Mouse (Mus musculus): Measurements from ENCODE around the gene Alad. TPM values are rescaled to one million over a fixed set of nuclear protein-coding genes. Genes with fewer than 3 reads are reported as not detected.

Alad gene
- polyA plus RNA-seq, 1 experiment from 2014 or later: 76.7 TPM

DNA sequence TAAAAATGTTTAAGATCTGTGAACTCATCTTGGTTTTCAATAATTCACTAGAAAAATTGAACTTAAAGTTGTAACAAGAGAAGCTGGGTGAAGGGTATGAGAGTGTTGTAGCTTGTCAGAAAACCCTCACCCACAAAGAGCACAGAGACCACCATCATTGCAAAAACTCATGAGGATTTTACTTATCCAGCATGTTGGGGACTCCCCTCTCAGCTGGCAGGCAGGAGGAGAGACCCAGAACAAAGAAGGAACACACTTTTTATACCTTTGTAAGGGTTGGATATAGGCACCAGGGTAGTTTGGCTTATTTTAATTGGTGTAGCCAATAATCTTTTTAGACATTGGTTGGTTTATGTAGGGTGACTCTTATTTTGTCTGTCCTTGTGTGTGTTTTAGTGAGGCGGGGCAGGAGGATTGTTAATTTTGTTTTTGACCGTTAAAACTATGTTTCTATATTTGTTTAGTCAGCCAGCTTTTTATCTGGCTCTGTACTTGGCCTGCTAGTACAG lies 1.2 kb upstream of the Alad start:
- no peak for ATAC-seq
- Histone ChIP-seq H3K27ac (ENCODE audit: low read length) (no peak overlapping the region), H3K4me3 (ENCODE audit: low read depth, low read length) (no peak overlapping the region), H3K4me1 (ENCODE audit: control insufficient read depth, insufficient read depth, low read length) (peaks cover 25% of the 10 kb centered on the region), H3K4me2 (ENCODE audit: low read length) (no peak overlapping the region), H3K9ac (ENCODE audit: low read depth, low read length) (no peak overlapping the region), H3K36me3 (ENCODE audit: control insufficient read depth, insufficient read depth, low read length) (no peaks in the 10 kb centered on the region), H3K9me3 (replicated peaks; ENCODE audit: control insufficient read depth, low read length, poor library complexity, severe bottlenecking) (no peaks in the 10 kb centered on the region), H3K27me3 (ENCODE audit: control insufficient read depth, insufficient read depth, low read depth, low read length) (no peaks in the 10 kb centered on the region)
- WGBS: 96% methylated on average over 2 of the region's 2 CpGs

DNA sequence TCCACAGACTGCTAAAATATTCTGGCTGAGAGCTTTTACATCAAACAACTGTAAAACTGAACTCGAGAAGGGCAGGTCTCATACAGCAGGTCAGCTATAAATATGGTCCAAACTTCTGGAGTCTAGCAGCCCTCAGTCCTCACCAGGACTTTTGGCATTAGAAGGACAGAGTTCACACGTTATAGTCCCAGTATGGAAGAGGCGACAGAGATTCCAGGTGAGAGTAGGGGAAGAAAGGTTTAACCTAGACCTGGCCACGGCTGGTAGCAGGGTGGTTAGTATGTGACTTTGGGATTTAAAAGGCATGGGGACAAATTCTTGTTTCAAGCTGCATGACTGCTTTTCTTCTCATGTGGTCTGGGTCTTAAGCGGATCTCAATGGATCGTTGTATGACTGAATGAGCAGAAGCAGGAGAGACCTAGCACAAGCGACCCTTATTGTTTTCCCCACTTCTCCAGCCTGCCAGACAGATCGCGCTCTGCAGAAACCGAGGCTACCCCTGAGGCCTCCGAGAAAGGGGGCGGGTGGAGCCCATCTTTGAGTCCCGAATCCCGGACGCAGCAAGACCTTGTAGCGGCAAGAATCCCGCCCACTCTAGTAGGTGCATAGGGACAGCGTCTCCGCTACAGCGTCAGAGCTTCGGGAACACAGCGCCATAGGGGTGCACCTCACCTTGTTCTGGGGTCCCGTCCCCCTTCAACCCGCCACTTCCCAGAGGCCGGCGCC lies 433 bp downstream of the Alad start:
- no peaks in the 10 kb centered on the region for H3K9me3 ChIP-seq (replicated peaks; ENCODE audit: control insufficient read depth, low read length, poor library complexity, severe bottlenecking)
- H3K4me3 ChIP-seq (ENCODE audit: low read depth, low read length): peak overlapping the region; percentile 85
- H3K9ac ChIP-seq (ENCODE audit: low read depth, low read length): peak overlapping the region; percentile 84
- peak; percentile 72 for ATAC-seq
- H3K4me2 ChIP-seq (ENCODE audit: low read length): peak overlapping the region; percentile 63
- no peaks in the 10 kb centered on the region for H3K36me3 ChIP-seq (ENCODE audit: control insufficient read depth, insufficient read depth, low read length)
- H3K4me1 ChIP-seq (ENCODE audit: control insufficient read depth, insufficient read depth, low read length): peaks cover 23% of the 10 kb centered on the region
- WGBS: under 1% methylated on average over 26 of the region's 26 CpGs
- H3K27ac ChIP-seq (ENCODE audit: low read length): peak overlapping the region; percentile 82
- no peaks in the 10 kb centered on the region for H3K27me3 ChIP-seq (ENCODE audit: control insufficient read depth, insufficient read depth, low read depth, low read length)

DNA sequence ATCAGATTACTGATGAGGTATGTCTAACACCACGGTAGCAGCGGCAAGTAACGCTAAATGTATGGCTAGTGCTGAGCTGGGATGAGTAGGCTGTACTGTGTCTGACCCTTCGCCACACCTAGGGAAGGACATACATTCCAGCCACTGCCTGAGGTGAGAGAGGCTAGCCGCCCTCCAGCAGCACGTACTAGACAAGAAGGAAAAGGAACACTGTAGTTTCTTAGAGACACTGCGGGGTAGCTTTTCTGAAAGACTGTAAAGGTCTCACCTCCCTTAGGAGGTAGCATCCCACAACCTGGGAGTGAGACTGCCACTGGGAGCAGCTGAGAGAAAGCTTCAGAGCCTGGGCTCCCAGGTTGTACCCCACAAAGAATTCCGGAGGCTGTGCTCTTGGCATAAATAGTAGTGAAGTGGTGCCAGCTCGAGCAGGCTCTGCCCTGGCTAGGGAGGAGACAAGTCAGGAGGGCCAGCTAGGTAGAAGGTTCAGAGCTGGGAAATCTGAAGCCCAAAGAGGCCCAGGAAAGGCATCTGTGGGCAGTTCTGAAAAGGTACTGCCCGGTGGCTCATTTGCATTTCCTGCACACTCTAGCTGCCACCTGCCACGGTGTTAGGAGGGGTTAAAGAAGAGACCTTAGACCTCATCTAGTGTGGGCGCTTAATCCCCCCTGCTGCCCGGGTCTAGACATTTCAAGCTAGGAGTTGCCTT lies 1.1 kb downstream of the Alad start:
- H3K27ac ChIP-seq (ENCODE audit: low read length): 0 out of 2 replicates have a peak overlapping the region, but pooled peaks have one; percentile 40
- ATAC-seq: peak; percentile 5

DNA sequence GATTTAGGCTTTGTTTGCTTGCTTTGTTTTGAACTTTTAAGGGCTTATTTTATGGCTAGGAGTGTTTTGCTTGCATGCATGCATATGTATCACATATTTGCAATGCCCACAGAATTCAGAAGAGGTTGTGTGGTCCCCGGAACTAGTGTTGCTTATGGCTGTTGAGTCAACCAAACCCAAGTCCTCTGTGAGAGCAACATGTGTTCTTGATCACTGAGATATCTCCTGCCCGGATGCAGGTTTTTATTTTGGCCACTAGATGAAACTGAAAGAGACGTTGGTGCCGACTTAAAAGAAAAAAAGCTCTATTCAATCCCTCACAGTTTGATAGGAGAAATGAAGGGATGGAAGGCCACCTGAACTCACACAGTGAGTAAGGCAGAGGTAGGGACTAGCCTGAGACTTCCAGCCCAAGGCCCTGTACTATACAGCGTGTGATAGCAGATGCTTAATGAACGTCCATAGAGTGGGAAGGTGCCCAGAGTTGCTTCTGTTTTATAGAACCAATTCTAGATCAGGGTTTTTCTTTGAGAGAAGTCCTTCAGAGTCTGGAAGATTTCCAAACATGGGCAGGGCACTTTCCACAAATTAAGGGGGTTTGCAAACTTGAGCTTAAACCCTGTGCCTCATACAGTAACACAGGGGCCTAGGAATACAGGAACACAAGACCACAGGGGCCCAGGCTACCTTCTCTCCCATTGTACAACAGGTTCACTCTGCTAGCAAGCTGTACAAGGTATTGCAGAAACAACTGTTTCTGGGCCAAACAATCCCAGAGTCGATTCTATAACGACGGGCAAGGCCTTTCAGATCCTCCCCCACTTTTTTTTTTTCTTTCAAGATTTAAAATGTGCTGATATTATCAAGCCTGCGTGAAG lies 1.9 kb downstream of the Alad start:
- Histone ChIP-seq H3K9me3 (replicated peaks; ENCODE audit: control insufficient read depth, low read length, poor library complexity, severe bottlenecking) (no peaks in the 10 kb centered on the region), H3K4me3 (ENCODE audit: low read depth, low read length) (no peak overlapping the region), H3K36me3 (ENCODE audit: control insufficient read depth, insufficient read depth, low read length) (peaks cover 5% of the 10 kb centered on the region), H3K27me3 (ENCODE audit: control insufficient read depth, insufficient read depth, low read depth, low read length) (no peaks in the 10 kb centered on the region), H3K9ac (ENCODE audit: low read depth, low read length) (no peak overlapping the region), H3K4me2 (ENCODE audit: low read length) (no peak overlapping the region), H3K27ac (ENCODE audit: low read length) (no peak overlapping the region), H3K4me1 (ENCODE audit: control insufficient read depth, insufficient read depth, low read length) (peaks cover 18% of the 10 kb centered on the region)
- no peak for ATAC-seq
- WGBS: 87% methylated on average over 10 of the region's 10 CpGs

More for the DNA sequence above, 1.1 kb downstream of the Alad start:
- Histone ChIP-seq H3K4me1 (ENCODE audit: control insufficient read depth, insufficient read depth, low read length) (peaks cover 18% of the 10 kb centered on the region), H3K36me3 (ENCODE audit: control insufficient read depth, insufficient read depth, low read length) (no peaks in the 10 kb centered on the region), H3K27me3 (ENCODE audit: control insufficient read depth, insufficient read depth, low read depth, low read length) (no peaks in the 10 kb centered on the region), H3K9me3 (replicated peaks; ENCODE audit: control insufficient read depth, low read length, poor library complexity, severe bottlenecking) (no peaks in the 10 kb centered on the region), H3K9ac (ENCODE audit: low read depth, low read length) (peak overlapping the region; percentile 84; the same call in 1 of the 2 replicates), H3K4me2 (ENCODE audit: low read length) (peak overlapping the region; percentile 63), H3K4me3 (ENCODE audit: low read depth, low read length) (peak overlapping the region; percentile 85)
- WGBS: 54% methylated on average over 13 of the region's 13 CpGs

DNA sequence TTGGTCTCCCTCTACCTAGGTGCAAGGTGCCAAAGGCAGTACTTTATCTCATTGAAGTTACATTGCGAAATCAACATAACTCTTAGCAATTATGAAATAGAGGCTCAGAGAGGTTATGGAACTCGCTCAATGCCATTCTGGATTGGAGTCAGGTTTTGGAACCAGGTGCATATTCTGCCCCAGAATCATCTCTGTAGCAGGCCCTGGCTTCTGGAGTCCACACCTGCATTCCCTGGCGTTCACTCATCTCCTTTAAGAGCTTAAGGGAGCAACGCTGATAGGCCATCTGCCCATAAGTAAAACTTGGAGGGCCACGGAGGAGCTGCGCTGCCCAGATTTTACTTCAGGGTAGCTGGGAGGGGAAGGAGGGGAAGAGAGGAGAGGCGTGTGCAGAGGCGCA lies 2.7 kb downstream of the Alad start:
- WGBS: 97% methylated on average over 8 of the region's 8 CpGs
- Histone ChIP-seq H3K4me1 (ENCODE audit: control insufficient read depth, insufficient read depth, low read length) (peaks cover 18% of the 10 kb centered on the region), H3K4me2 (ENCODE audit: low read length) (no peak overlapping the region), H3K36me3 (ENCODE audit: control insufficient read depth, insufficient read depth, low read length) (peaks cover 10% of the 10 kb centered on the region), H3K27ac (ENCODE audit: low read length) (no peak overlapping the region), H3K9ac (ENCODE audit: low read depth, low read length) (no peak overlapping the region), H3K9me3 (replicated peaks; ENCODE audit: control insufficient read depth, low read length, poor library complexity, severe bottlenecking) (no peaks in the 10 kb centered on the region), H3K27me3 (ENCODE audit: control insufficient read depth, insufficient read depth, low read depth, low read length) (no peaks in the 10 kb centered on the region), H3K4me3 (ENCODE audit: low read depth, low read length) (no peak overlapping the region)
- no peak for ATAC-seq

DNA sequence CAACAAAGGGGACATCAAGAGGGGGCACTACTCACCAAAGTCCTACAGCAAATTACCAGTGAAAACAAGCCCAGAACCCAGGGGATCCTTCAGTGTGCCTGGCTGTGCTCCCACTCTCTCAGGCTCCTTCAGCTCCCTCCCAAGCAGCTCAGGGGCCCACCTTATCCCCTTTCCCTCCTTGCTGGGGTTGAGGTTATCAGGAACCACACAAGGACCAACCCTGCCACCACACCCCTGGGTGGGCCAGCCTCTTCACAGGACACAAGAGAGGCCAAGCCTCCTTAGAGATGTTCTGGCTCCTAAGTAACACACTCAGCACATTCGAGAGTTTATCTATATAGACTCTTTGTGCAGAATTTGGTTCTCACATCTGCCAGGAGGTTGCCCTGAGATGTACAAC lies 3.1 kb downstream of the Alad start:
- Histone ChIP-seq H3K9me3 (replicated peaks; ENCODE audit: control insufficient read depth, low read length, poor library complexity, severe bottlenecking) (no peaks in the 10 kb centered on the region), H3K9ac (ENCODE audit: low read depth, low read length) (no peak overlapping the region), H3K4me2 (ENCODE audit: low read length) (no peak overlapping the region), H3K27ac (ENCODE audit: low read length) (peak overlapping the region; percentile 47; the same call in 1 of the 2 replicates), H3K4me1 (ENCODE audit: control insufficient read depth, insufficient read depth, low read length) (peaks cover 18% of the 10 kb centered on the region), H3K4me3 (ENCODE audit: low read depth, low read length) (no peak overlapping the region), H3K27me3 (ENCODE audit: control insufficient read depth, insufficient read depth, low read depth, low read length) (no peaks in the 10 kb centered on the region), H3K36me3 (ENCODE audit: control insufficient read depth, insufficient read depth, low read length) (peaks cover 10% of the 10 kb centered on the region)
- 88% methylated on average over 1 of the region's 1 CpGs for WGBS
- ATAC-seq: no peak

DNA sequence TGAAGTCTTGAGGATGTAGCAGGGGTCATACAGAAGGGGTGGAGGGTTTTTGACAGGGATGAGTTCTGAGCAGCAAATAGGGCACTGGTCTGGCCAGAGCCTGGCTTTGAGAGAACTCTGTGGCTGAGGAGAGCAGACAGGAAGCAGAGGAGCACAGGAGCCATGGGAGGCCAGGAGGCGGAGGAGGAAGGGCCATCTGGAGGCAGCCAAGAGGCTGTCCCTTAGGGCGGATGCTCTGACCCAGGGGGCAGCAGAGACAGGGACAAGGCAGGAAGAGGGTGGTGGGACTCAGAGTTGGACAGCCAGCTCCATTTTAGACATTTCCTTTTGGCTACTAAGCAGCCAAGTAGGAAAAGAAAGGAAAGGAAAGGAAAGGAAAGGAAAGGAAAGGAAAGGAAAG lies 3.6 kb downstream of the Alad start:
- Histone ChIP-seq H3K9ac (ENCODE audit: low read depth, low read length) (no peak overlapping the region), H3K27ac (ENCODE audit: low read length) (no peak overlapping the region), H3K36me3 (ENCODE audit: control insufficient read depth, insufficient read depth, low read length) (peaks cover 10% of the 10 kb centered on the region), H3K27me3 (ENCODE audit: control insufficient read depth, insufficient read depth, low read depth, low read length) (no peaks in the 10 kb centered on the region), H3K9me3 (replicated peaks; ENCODE audit: control insufficient read depth, low read length, poor library complexity, severe bottlenecking) (no peaks in the 10 kb centered on the region), H3K4me1 (ENCODE audit: control insufficient read depth, insufficient read depth, low read length) (peaks cover 18% of the 10 kb centered on the region), H3K4me3 (ENCODE audit: low read depth, low read length) (no peak overlapping the region), H3K4me2 (ENCODE audit: low read length) (no peak overlapping the region)
- ATAC-seq: no peak
- 52% methylated on average over 2 of the region's 2 CpGs for WGBS

DNA sequence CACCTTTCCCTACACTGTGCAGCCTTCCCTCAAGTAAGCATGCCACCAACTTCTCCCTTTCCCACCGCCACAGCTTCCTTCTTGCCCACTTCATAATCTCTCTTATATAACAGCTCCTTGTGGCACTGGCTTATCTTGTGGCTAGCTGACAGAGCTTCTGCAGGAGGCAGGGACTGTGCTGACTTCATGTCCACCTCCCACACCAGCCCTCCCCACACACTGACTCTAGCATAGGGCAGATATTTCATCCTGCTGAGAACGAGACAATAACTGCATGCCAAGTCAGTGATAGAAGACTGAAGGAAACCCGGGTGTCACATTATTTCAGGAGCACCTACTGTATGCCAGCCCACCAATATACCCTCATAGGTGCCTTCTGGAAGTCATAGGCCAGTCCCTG lies 4.2 kb downstream of the Alad start:
- Histone ChIP-seq H3K9me3 (replicated peaks; ENCODE audit: control insufficient read depth, low read length, poor library complexity, severe bottlenecking) (no peaks in the 10 kb centered on the region), H3K4me3 (ENCODE audit: low read depth, low read length) (no peak overlapping the region), H3K4me1 (ENCODE audit: control insufficient read depth, insufficient read depth, low read length) (peaks cover 16% of the 10 kb centered on the region), H3K27ac (ENCODE audit: low read length) (no peak overlapping the region), H3K36me3 (ENCODE audit: control insufficient read depth, insufficient read depth, low read length) (peaks cover 16% of the 10 kb centered on the region), H3K4me2 (ENCODE audit: low read length) (no peak overlapping the region), H3K9ac (ENCODE audit: low read depth, low read length) (no peak overlapping the region), H3K27me3 (ENCODE audit: control insufficient read depth, insufficient read depth, low read depth, low read length) (no peaks in the 10 kb centered on the region)
- 88% methylated on average over 3 of the region's 3 CpGs for WGBS
- ATAC-seq: no peak

Data from midbrain, embryonic 16.5 days (tissue).